Mouse (Mus musculus) midbrain, embryonic 11.5 days (tissue): ENCODE measurements at regions not wholly inside any gene's neighbourhood (a gene's known extent, or its start where the extent isn't known, plus 50 kb on each side); places are given as distances from the start of the nearest gene placed in this dataset.
A peak's percentile ranks its signal among the peaks of the same experiment; 100 is the strongest.

Source experiments
- ATAC-seq: fragments of 200-750 bp; cut with Nextera tagmentation; 2 replicates; pipeline ENCODE4 v1.8.0; 2017; ENCODE audit warnings: moderate TSS enrichment, moderate library complexity; ENCODE audit not compliant: low FRiP score
- DNase-seq: peaks from one replicate; pipeline ENCODE4 v3.0.0; 2015; ENCODE audit warnings: low spot score; ENCODE audit errors: missing footprints
- H3K27ac ChIP-seq: fragments of 300-500 bp; sonication (generic); 2 replicates; pipeline ENCODE4 v1.5.1; 2014; ENCODE audit warnings: low read depth, low read length
- H3K27me3 ChIP-seq: fragments of 300-500 bp; sonication (generic); 2 replicates; pipeline ENCODE4 v1.6.1; 2014; ENCODE audit warnings: mild to moderate bottlenecking, low read length, moderate library complexity, mixed read lengths; ENCODE audit not compliant: control insufficient read depth, insufficient read depth
- H3K36me3 ChIP-seq: fragments of 300-500 bp; sonication (generic); 2 replicates; pipeline ENCODE4 v1.6.1; 2014; ENCODE audit warnings: mild to moderate bottlenecking, low read length, moderate library complexity, mixed read lengths; ENCODE audit not compliant: control insufficient read depth, insufficient read depth
- H3K4me1 ChIP-seq: fragments of 300-500 bp; sonication (generic); 2 replicates; pipeline ENCODE4 v1.6.1; 2014; ENCODE audit warnings: low read length; ENCODE audit not compliant: control insufficient read depth, insufficient read depth
- H3K4me2 ChIP-seq: fragments of 300-500 bp; sonication (generic); 2 replicates; pipeline ENCODE4 v1.6.1; 2014; ENCODE audit warnings: mild to moderate bottlenecking, moderate library complexity
- H3K4me3 ChIP-seq: fragments of 300-500 bp; sonication (generic); 2 replicates; pipeline ENCODE4 v1.5.1; 2014; ENCODE audit warnings: low read depth, low read length
- H3K9ac ChIP-seq: fragments of 300-500 bp; sonication (generic); 2 replicates; pipeline ENCODE4 v1.6.1; 2014; ENCODE audit warnings: low read length
- H3K9me3 ChIP-seq: fragments of 300-500 bp; sonication (generic); 2 replicates; pipeline ENCODE4 v1.6.1; 2016; ENCODE audit warnings: low read length; ENCODE audit not compliant: control insufficient read depth
- WGBS: fragments of 180-500 bp; shearing (Covaris S2); extraction: QIAGEN DNeasy Blood & Tissue Kit; methylation state at CpG from one replicate; pipeline ENCODE4 v1.1.7; 2014; 5-methylcytosine and 5-hydroxymethylcytosine counted together

GRCm38 (mm10) chr13:75523293-75524278 lies 183.0 kb upstream of the Ell2 start:
- Histone ChIP-seq H3K4me2 (no peak overlapping the region), H3K4me3 (no peak overlapping the region), H3K9ac (no peak overlapping the region), H3K27me3 (no peaks in the 10 kb centered on the region), H3K27ac (no peak overlapping the region), H3K36me3 (no peaks in the 10 kb centered on the region), H3K9me3 (no peaks in the 10 kb centered on the region), H3K4me1 (no peaks in the 10 kb centered on the region)
- DNase-seq: no peak
- ATAC-seq: peak; percentile 35
- WGBS: 76% methylated on average over 4 of the region's 4 CpGs

DNA sequence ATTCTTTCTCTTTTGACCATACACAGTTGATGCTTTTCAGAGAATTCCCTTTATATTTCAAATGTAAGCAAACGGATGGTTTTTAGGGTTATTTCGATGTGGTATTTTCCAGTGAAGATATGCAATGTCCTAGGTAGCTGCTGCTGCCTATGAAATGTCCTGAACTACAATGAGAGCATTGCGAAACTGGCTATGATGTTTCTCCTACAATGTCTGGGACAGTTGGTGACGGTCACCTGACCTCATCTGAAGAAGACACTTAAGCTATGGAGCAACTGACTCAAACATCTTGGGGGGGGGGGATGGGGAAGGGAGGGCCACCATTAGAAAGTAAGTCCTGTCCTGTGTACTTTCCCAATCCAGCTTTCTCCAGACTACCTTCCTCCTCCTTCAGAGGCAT lies 182.1 kb upstream of the Ell2 start:
- Histone ChIP-seq H3K9me3 (no peaks in the 10 kb centered on the region), H3K4me1 (no peaks in the 10 kb centered on the region), H3K27me3 (no peaks in the 10 kb centered on the region), H3K36me3 (no peaks in the 10 kb centered on the region), H3K9ac (no peak overlapping the region), H3K27ac (no peak overlapping the region), H3K4me3 (no peak overlapping the region), H3K4me2 (no peak overlapping the region)
- ATAC-seq (no peak), DNase-seq (no peak)
- 93% methylated on average over 4 of the region's 4 CpGs for WGBS

- Histone ChIP-seq H3K36me3 (no peaks in the 10 kb centered on the region), H3K4me3 (no peak overlapping the region), H3K9me3 (no peaks in the 10 kb centered on the region), H3K4me2 (no peak overlapping the region), H3K9ac (no peak overlapping the region), H3K27ac (no peak overlapping the region), H3K27me3 (no peaks in the 10 kb centered on the region), H3K4me1 (no peaks in the 10 kb centered on the region)
- DNase-seq: no peak
- ATAC-seq: no peak
- 100% methylated on average over 1 of the region's 1 CpGs for WGBS
Observed at GRCm38 (mm10) chr13:75531566-75531965, 175.0 kb upstream of the Ell2 start.

GRCm38 (mm10) chr13:75541446-75541845 lies 165.1 kb upstream of the Ell2 start:
- 75% methylated on average over 2 of the region's 2 CpGs for WGBS
- DNase-seq (no peak), ATAC-seq (no peak)
- H3K4me3 ChIP-seq: no peak overlapping the region
- no peak overlapping the region for H3K4me2 ChIP-seq
- no peak overlapping the region for H3K9ac ChIP-seq
- no peaks in the 10 kb centered on the region for H3K4me1 ChIP-seq
- no peak overlapping the region for H3K27ac ChIP-seq
- no peaks in the 10 kb centered on the region for H3K9me3 ChIP-seq
- no peaks in the 10 kb centered on the region for H3K27me3 ChIP-seq
- no peaks in the 10 kb centered on the region for H3K36me3 ChIP-seq

DNA sequence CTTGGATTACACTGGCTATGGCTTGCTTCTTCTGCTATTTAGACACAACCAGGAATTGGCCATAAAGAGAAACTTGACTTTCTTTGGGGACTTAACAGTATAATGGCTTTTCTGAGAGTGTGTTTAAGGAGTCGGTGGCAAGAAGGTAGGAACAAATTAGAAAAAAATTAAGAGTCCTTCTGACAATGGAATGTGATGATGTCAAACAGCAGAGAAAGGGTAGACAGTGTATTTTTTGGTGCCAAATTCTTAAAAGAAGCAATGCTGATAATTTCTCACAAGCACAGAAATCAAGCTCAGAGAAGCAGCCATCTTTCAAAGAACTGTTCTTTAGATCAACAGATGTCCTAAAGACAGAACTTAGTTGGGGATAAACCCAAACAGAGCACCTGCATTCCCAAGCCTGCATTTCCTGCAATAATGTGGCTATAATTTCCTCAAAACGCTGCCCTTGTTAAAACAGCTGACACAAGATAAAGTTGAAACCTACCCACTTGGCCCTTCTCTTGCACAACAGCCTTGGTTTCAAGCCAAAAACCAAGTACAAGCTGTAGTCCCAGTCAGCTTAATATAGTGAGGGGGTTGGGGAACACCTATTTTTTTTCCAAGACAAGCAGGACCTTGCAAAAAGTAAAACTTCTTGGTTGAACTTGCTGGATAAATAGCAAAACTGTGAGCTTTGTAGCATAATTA lies 164.2 kb upstream of the Ell2 start:
- Histone ChIP-seq H3K4me1 (no peaks in the 10 kb centered on the region), H3K4me3 (no peak overlapping the region), H3K27ac (no peak overlapping the region), H3K27me3 (no peaks in the 10 kb centered on the region), H3K9me3 (no peaks in the 10 kb centered on the region), H3K4me2 (no peak overlapping the region), H3K9ac (no peak overlapping the region), H3K36me3 (no peaks in the 10 kb centered on the region)
- DNase-seq (no peak), ATAC-seq (no peak)
- 88% methylated on average over 2 of the region's 2 CpGs for WGBS

DNA sequence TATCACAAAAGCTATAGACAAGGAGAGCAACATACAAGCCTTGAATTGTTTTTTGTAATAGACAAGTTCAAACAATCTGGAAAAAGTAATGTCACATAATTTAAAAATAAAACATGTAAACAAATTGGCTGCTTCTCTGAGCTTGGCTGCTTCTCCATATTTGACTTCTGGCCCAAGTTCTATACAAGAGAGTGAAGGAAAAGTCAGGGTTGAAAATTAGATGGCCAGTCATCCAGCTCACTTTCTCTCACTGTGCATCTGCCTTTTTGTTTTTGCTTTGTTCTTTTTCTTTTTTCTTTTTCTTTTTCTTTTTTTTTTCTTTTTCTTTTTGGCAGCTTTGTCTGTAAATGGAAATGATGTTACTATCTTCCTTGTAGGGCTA lies 163.6 kb upstream of the Ell2 start:
- H3K9ac ChIP-seq: no peak overlapping the region
- ATAC-seq (no peak), DNase-seq (no peak)
- no peak overlapping the region for H3K4me2 ChIP-seq
- H3K4me3 ChIP-seq: no peak overlapping the region
- no peaks in the 10 kb centered on the region for H3K27me3 ChIP-seq
- no peak overlapping the region for H3K27ac ChIP-seq
- H3K36me3 ChIP-seq: no peaks in the 10 kb centered on the region
- no peaks in the 10 kb centered on the region for H3K9me3 ChIP-seq
- no peaks in the 10 kb centered on the region for H3K4me1 ChIP-seq

- Histone ChIP-seq H3K36me3 (no peaks in the 10 kb centered on the region), H3K4me2 (no peak overlapping the region), H3K4me3 (no peak overlapping the region), H3K27ac (no peak overlapping the region), H3K4me1 (no peaks in the 10 kb centered on the region), H3K27me3 (no peaks in the 10 kb centered on the region), H3K9me3 (no peaks in the 10 kb centered on the region), H3K9ac (no peak overlapping the region)
- 76% methylated on average over 3 of the region's 3 CpGs for WGBS
- DNase-seq (no peak), ATAC-seq (no peak)
Observed at GRCm38 (mm10) chr13:75543595-75543994, 163.0 kb upstream of the Ell2 start.

DNA sequence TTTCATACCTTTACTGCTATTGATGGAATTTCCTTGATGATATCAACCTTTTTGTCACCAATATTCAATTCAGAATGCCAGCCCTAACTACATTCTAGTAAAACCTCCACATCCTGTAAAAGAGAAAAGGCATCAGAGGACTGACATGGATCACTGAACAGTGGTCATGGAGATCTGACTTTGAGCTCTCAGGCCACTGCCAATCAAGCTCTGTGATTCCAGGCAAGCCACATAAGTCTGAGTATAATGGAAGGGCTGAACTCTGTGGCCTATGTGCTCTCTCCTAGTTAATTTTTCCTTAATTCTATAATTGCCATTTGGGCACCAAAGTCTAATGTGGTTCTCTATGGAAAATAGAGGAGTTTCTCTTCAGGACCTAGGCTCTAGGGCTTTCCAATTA lies 161.8 kb upstream of the Ell2 start:
- no peak overlapping the region for H3K9ac ChIP-seq
- ATAC-seq: no peak
- DNase-seq: no peak
- H3K4me1 ChIP-seq: no peaks in the 10 kb centered on the region
- no peaks in the 10 kb centered on the region for H3K27me3 ChIP-seq
- no peaks in the 10 kb centered on the region for H3K36me3 ChIP-seq
- no peak overlapping the region for H3K4me3 ChIP-seq
- H3K27ac ChIP-seq: no peak overlapping the region
- no peaks in the 10 kb centered on the region for H3K9me3 ChIP-seq
- H3K4me2 ChIP-seq: no peak overlapping the region

- H3K4me3 ChIP-seq: no peak overlapping the region
- no peaks in the 10 kb centered on the region for H3K4me1 ChIP-seq
- DNase-seq (no peak), ATAC-seq (no peak)
- no peaks in the 10 kb centered on the region for H3K27me3 ChIP-seq
- H3K36me3 ChIP-seq: no peaks in the 10 kb centered on the region
- 27% methylated on average over 3 of the region's 3 CpGs for WGBS
- no peak overlapping the region for H3K4me2 ChIP-seq
- H3K27ac ChIP-seq: no peak overlapping the region
- H3K9me3 ChIP-seq: no peaks in the 10 kb centered on the region
- no peak overlapping the region for H3K9ac ChIP-seq
Observed at GRCm38 (mm10) chr13:75547791-75548190, 158.8 kb upstream of the Ell2 start.
